Mouse (Mus musculus): ENCODE results near the gene Cisd3. TPM values are rescaled to one million over a fixed set of nuclear protein-coding genes. Genes with fewer than 3 reads are reported as not detected.

Gene Cisd3
- total RNA-seq, 2 experiments from 2014 or later, result 47.7 to 57.6 TPM

DNA sequence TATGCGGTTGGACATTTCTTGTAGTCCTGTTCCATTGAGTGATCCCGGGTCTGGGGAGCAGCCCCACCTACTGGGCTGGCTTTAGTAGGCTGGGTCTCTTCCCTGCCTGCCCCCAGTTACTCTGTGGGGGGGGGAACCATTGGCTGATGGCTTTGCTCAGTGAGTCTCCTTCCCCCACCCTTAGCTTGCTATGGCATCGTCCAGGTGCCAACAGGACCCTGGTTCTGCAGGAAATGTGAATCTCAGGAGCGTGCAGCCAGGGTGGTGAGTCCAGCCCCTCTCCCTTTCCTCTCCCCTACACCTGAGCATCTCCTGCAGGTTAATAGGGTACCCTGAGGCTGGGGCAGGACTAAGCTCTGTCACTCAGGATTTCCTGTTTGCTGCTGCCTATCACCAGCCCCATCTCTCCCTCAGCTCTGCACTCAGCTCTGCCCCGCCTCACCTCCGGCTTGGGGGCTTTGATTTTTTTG, 20.8 kb upstream of the Cisd3 start:
- peak; percentile 3; the same call in 1 of the 2 replicates for TF ChIP-seq CTCF (IDR thresholded peaks at IDR 0.05)
- no peak for DNase-seq (ENCODE audit: extremely low spot score in 1 of 2, low spot score in 2 of 2)
- peak overlapping the region; percentile 75 for H3K4me3 ChIP-seq
- no peak overlapping the region for H3K27ac ChIP-seq
- intact Hi-C loops (cut with DNase I), result loop anchor here (5.0 kb wide), 2 partner anchors 32 to 33 kb away; no protein-coding TSS in a partner anchor

DNA sequence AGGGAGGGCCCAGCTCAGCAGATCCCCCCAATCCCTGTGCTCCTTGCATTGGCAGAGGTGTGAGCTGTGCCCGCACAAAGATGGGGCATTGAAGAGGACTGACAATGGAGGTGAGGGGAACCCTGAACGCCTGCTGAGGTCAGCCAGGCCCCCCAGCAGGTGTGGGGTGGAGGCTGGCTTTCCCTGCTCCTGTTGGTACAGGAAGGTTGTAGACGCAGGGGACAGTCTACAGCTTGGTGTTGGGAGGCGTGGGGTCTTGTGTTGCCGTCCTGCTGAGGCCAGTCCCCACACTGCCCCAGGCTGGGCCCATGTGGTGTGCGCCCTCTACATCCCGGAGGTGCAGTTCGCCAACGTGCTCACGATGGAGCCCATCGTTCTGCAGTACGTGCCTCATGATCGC, 20.2 kb upstream of the Cisd3 start:
- H3K27ac ChIP-seq, result no peak overlapping the region
- no peak for TF ChIP-seq CTCF (IDR thresholded peaks at IDR 0.05)
- DNase-seq (ENCODE audit: extremely low spot score in 1 of 2, low spot score in 2 of 2), result no peak
- H3K4me3 ChIP-seq, result no peak overlapping the region
- intact Hi-C loops (cut with DNase I), result loop anchor here (5.0 kb wide), 1 partner anchor 33 kb away; no protein-coding TSS in a partner anchor

DNA sequence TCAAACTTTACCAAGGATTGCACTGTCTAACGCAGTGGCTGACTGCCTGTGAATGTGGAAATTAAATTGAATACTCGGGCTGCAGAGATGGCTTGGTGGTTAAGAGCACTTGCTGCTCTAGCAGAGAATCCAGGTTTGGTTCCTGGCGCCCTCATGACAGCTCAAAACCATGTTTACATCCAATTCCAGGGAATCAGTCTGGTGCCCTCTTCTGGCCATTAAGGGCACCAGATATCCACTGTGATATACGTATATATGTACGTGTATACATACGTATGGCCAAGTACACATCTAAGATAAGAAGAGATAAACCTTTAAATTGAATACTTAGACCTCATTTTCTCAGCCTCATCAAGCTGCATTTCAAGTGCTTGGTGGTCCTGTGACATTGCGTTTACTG, 19.4 kb upstream of the Cisd3 start:
- H3K4me3 ChIP-seq, result no peak overlapping the region
- intact Hi-C loops (cut with DNase I), result loop anchor here (5.0 kb wide), 1 partner anchor 34 kb away; no protein-coding TSS in a partner anchor
- TF ChIP-seq CTCF (IDR thresholded peaks at IDR 0.05), result peak; percentile 57
- no peak for DNase-seq (ENCODE audit: extremely low spot score in 1 of 2, low spot score in 2 of 2)
- H3K27ac ChIP-seq, result no peak overlapping the region

DNA sequence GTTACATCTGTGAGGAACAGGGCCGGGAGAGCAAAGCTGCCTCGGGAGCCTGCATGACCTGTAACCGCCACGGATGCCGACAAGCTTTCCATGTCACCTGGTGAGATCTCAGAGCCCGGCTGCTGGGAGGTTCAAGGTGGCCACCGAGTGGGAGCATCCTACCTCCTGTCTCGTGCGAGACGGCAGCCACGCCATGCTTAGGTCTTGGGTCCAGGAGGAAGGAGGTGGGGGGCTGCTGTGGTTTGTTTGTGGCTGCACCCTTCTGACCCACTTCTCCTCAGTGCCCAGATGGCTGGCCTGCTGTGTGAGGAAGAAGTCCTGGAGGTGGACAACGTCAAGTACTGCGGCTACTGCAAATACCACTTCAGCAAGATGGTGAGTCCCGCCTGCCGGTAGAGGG, 18.8 kb upstream of the Cisd3 start:
- DNase-seq (ENCODE audit: extremely low spot score in 1 of 2, low spot score in 2 of 2), result no peak
- no peak overlapping the region for H3K4me3 ChIP-seq
- intact Hi-C loops (cut with DNase I), result loop anchor here (5.0 kb wide), 1 partner anchor 34 kb away; no protein-coding TSS in a partner anchor
- no peak overlapping the region for H3K27ac ChIP-seq
- no peak for TF ChIP-seq CTCF (IDR thresholded peaks at IDR 0.05)

DNA sequence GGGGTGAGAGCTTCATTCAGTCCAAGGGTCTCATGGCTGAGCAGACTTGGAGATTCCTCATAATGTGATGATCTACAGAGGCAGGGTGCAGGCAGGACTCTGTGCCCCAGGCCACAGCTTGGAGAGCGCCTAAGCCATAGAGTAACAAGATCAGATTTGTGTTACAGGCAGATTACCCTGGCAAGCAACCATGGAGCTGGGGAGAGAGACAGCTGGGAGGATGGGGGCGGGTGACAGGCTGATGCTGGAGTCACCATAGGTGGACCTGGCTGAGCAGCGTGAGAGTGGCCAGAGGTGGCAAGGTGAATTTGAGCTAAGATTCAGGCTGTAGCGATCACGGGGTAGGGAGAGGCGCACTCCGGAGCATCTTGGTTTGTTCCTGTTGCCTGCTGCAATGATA, 17.5 kb upstream of the Cisd3 start:
- intact Hi-C loops (cut with DNase I), result loop anchor here (5.0 kb wide), 1 partner anchor 36 kb away; no protein-coding TSS in a partner anchor
- Histone ChIP-seq H3K4me3 (no peak overlapping the region), H3K27ac (peak overlapping the region; percentile 64; the same call in 1 of the 2 replicates)
- no peak for DNase-seq (ENCODE audit: extremely low spot score in 1 of 2, low spot score in 2 of 2)
- TF ChIP-seq CTCF (IDR thresholded peaks at IDR 0.05), result no peak

DNA sequence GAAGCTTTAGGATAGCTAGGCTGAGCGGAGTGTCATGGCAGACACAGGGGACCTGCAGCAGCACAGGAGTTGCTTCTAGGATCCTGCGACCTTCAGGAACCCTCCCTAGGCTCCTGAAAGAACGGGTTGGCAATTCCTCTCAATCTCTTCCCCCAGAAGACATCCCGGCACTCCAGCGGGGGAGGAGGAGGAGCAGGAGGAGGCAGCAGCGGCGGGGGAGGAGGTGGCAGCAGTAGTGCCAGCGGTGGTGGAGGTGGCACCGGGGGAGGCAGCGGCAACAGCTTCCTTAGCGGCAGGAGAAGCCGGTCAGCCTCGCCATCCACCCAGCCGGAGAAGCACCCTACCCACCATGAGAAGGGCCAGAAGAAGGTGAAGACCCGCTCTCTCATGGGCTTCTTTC, 16.4 kb upstream of the Cisd3 start:
- no peak for DNase-seq (ENCODE audit: extremely low spot score in 1 of 2, low spot score in 2 of 2)
- Histone ChIP-seq H3K27ac (peak overlapping the region; percentile 64), H3K4me3 (no peak overlapping the region)
- no peak for TF ChIP-seq CTCF (IDR thresholded peaks at IDR 0.05)
- intact Hi-C loops (cut with DNase I), result loop anchor here (5.0 kb wide), 1 partner anchor 37 kb away; no protein-coding TSS in a partner anchor

DNA sequence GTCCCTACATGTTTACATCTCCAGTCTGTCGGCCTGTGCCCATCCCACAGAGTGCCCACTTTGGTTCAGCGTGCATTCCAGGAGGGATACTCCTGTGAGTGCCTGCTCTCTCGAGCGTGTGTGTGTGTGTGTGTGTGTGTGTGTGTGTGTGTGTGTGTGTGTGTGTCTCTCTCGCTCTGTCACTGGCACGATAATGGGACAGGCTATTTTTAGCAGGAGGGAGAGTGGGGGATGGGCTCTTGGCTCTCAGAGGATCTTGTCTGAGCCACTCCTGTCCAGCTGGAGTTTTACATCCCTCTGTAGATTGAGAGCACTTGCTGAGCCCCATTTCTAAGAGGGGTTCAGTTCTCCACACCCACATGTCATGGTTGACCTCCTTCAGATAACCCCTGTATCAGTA, 15.8 kb upstream of the Cisd3 start:
- intact Hi-C loops (cut with DNase I), result loop anchor here (5.0 kb wide), 1 partner anchor 38 kb away; no protein-coding TSS in a partner anchor
- no peak for DNase-seq (ENCODE audit: extremely low spot score in 1 of 2, low spot score in 2 of 2)
- H3K27ac ChIP-seq, result peak overlapping the region; percentile 64; the same call in 1 of the 2 replicates

DNA sequence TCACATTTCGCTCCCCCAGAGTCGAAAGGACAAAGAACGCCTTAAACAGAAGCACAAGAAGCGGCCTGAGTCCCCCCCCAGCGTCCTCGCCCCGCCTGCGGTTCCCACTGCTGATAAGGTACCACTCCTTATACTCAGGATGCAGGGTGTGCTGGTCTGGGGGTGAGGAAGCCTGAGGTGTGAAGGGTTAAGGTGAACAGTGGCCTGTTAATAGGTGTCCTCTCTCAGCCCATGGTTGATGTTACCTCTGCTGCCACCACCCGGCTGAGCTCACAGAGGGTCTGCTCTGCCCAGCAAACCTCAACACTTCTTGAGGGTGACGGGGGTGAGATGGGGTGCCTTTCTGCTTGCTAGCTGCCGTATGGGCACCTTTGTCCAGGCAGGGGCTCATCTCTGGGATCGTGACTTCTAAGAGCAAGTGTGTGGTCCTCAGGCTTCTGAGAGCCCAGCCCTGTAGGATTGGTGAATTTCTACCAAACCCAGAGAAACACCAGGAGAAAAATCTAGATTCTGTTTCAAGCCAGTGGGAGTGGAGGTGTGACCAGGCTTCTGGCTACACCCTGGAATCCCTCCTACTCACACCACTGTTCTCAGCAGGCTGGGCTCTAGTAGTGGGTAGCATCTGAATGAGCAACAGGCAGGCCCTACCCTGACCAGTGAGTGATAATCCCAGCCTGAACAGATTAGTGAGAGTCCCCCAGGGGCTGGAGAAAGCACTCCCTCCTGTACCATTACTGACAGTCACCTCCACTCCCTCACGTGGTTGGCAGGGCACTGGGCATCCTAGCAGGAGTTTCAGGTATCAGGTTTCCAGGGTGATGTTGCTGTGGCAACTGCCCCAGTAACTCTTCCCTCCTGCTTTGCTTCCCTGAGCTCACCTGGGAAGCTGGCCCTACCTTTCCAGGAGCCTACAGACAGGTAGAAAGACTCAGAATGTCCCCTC, 15.1 kb upstream of the Cisd3 start:
- intact Hi-C loops (cut with DNase I), result no loop called here
- TF ChIP-seq CTCF (IDR thresholded peaks at IDR 0.05), result no peak; the same call in 1 of the 2 replicates
- Histone ChIP-seq H3K27ac (peak overlapping the region; percentile 63), H3K4me3 (no peak overlapping the region)
- DNase-seq (ENCODE audit: extremely low spot score in 1 of 2, low spot score in 2 of 2), result no peak

More for the DNA sequence above, 15.8 kb upstream of the Cisd3 start:
- H3K4me3 ChIP-seq, result no peak overlapping the region
- no peak for TF ChIP-seq CTCF (IDR thresholded peaks at IDR 0.05)

DNA sequence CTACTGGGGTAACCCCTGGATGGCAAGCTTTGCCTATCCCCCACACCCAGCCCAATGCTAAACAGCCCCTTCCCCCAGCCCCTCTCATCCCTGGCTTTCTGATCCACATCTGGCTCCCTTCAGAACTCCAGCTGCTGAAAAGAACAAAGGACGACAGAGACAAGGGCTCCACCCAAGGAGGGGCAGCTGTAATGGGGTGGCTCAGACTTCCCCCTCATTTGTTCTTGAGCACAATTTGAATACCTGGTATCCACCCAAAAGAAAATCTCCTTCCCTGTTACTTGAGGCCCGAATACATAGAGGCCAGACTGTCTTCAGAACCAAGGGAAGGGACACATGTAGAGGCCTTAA, 14.5 kb upstream of the Cisd3 start:
- intact Hi-C loops (cut with DNase I), result no loop called here
- no peak for TF ChIP-seq CTCF (IDR thresholded peaks at IDR 0.05)
- no peak overlapping the region for H3K27ac ChIP-seq
- no peak for DNase-seq (ENCODE audit: extremely low spot score in 1 of 2, low spot score in 2 of 2)
- no peak overlapping the region for H3K4me3 ChIP-seq

DNA sequence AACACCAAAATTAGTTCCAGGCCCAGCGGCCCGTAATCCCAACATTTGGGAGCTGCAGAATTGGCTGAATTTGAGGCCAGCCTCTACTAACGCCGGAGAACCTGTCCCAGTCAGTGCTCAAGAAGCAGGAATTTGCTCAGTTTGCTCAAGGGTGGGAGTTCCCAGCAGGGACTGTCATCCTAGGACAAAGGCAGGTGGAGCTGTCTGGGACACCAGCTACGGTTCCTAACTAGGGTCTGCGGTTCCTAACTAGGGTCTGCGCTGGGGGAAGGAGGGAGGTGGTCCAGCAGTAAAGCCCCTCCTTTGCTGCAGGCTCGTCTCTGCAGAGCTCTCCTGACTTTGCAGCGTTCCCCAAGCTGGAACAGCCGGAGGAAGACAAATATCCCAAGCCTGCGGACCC, 12.5 kb upstream of the Cisd3 start:
- Histone ChIP-seq H3K4me3 (no peak overlapping the region), H3K27ac (no peak overlapping the region)
- intact Hi-C loops (cut with DNase I), result no loop called here
- DNase-seq (ENCODE audit: extremely low spot score in 1 of 2, low spot score in 2 of 2), result no peak
- TF ChIP-seq CTCF (IDR thresholded peaks at IDR 0.05), result no peak

DNA sequence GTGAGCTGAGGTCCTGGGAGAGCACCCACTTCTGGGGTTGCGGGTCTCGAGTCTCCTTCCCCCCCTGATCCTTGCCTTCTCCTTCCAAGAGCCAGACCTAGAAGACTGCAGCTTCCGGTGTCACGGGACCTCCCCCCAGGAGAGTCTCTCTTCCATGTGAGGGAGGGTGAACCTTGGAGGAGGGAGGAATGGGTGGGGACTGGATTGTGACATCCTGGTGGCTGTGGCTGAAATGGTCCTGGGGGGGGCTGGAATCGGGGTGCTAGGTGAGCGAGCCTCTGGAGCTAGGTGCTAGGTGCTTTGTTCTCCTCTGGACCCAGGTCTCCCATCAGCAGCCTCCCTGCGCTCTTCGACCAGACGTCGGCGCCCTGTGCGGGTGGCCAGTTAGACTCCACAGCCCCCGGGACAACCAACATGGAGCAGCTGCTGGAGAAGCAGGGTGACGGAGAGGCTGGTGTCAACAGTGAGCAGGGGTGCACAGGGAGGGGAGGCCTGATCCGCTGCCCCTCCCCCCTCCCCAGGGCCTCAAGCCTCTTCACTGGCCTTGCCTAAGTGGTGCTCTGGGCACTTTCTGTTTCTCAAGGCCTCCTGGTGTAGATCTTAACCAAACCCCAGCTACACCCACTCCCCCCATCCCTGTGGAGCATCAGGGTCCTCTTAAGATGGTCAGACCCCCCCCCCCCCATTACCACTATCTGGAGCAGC, 9.4 kb upstream of the Cisd3 start:
- no peak for DNase-seq (ENCODE audit: extremely low spot score in 1 of 2, low spot score in 2 of 2)
- H3K4me3 ChIP-seq, result no peak overlapping the region
- H3K27ac ChIP-seq, result no peak overlapping the region
- intact Hi-C loops (cut with DNase I), result no loop called here
- TF ChIP-seq CTCF (IDR thresholded peaks at IDR 0.05), result no peak

DNA sequence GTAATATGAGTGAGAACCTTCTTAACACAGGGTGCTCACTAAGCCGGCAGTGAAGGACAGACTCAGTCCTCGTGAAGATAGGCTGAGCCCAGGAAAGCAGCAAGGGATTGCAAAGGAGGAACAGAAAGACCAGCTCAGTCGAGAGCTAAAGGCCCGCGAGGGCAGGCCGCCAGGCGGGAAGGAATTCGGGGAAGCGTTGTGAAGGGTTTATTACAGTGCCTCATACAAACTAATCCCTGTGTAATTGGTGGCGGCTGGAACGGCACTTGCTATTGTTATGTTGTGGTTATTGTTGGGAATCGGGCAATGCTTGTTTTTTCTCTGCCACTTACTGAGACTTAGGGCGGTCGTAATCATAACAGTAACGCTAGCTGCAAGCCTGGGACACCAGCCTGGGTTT, 8.2 kb upstream of the Cisd3 start:
- no peak for DNase-seq (ENCODE audit: extremely low spot score in 1 of 2, low spot score in 2 of 2)
- TF ChIP-seq CTCF (IDR thresholded peaks at IDR 0.05), result no peak
- intact Hi-C loops (cut with DNase I), result no loop called here
- H3K4me3 ChIP-seq, result no peak overlapping the region
- no peak overlapping the region for H3K27ac ChIP-seq
